Mouse (Mus musculus): ENCODE results near the gene 1700021F07Rik.

Gene 1700021F07Rik

DNA sequence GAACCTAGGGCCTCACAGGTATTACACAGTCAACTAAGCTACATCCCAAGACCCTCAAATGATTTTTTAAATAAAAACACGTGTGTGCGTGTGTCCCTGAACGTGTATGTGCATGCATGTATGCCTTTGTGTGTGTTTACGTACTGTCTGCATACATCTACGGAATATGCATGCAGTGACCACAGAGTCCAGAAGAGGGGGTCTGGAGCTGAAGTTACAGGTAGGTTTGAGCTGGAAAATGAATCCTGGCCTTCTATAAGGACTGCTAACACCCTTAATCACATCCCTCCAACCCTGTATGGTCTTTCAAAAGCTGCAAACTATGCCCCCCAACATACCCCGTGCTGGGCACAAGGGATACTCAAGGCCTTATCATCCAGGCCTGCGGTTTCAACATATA lies 41.0 kb downstream of the 1700021F07Rik start:
- no peak for DNase-seq (ENCODE audit: extremely low spot score)

DNA sequence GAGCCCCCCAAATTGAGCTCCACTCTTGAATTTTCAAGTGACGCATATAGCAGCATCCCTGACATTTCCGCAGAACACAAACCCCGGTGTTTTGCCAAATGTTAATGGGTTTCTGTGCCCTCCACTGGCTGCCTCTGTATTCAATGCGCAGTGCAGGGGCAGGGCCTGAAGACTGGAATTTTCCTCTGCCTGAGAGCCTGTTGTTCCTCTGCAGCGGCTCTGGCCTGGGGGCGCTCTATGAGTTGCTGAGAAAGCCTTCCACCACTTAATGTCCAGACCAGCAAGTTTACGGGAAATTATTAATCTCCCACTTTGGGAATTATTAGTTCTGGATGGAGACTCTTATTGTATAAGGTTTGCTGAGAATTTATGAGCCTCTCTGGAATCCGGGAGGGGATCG lies 41.8 kb downstream of the 1700021F07Rik start:
- DNase-seq (ENCODE audit: extremely low spot score): no peak
